Mouse (Mus musculus): ENCODE data around the gene Sema5a. TPM values are rescaled to one million over a fixed set of nuclear protein-coding genes. Genes with fewer than 3 reads are reported as not detected.

Gene Sema5a
- polyA plus RNA-seq, 1 experiment, result 6.4 TPM

DNA sequence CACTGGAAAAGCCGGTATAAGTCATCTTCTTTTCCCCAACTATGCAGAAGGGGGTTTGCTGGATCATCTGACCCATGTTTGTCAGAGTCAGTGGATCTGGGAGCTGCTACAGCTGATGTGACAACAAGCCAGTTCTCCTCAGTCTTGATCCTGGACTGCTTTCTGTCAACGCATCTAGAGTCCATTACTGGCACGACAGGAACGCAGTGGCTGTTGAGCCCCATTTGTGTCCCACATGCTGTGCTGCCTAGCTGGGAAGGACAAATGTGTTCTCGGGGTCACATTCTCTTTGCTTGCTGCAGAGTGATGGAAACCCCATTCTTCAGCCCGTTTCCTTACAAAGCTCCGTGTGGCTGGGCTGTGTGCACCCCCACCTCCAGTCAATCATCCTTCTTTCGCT lies 12.7 kb downstream of the Sema5a start:
- H3K36me3 ChIP-seq (ENCODE audit: control insufficient read depth, insufficient read depth), result peaks cover 3% of the 10 kb centered on the region
- H3K27me3 ChIP-seq (ENCODE audit: control insufficient read depth, insufficient read depth, insufficient read length), result no peaks in the 10 kb centered on the region
- peaks cover 48% of the 10 kb centered on the region for H3K79me2 ChIP-seq (ENCODE audit: control insufficient read depth, insufficient read depth)
- no peak overlapping the region for H3K4me3 ChIP-seq (ENCODE audit: insufficient read depth, poor library complexity, severe bottlenecking)
- H3K79me3 ChIP-seq (ENCODE audit: low read depth), result no peaks in the 10 kb centered on the region
- no peak overlapping the region for H3ac ChIP-seq (ENCODE audit: control insufficient read depth, insufficient read length, low read depth)
- no peak for TF ChIP-seq MYOD1 (IDR thresholded peaks at IDR 0.05; ENCODE audit: control insufficient read depth, insufficient read length, low read depth)
- TF ChIP-seq MYOG (IDR thresholded peaks at IDR 0.05; ENCODE audit: control insufficient read depth, extremely low read depth, insufficient read length), result no peak

DNA sequence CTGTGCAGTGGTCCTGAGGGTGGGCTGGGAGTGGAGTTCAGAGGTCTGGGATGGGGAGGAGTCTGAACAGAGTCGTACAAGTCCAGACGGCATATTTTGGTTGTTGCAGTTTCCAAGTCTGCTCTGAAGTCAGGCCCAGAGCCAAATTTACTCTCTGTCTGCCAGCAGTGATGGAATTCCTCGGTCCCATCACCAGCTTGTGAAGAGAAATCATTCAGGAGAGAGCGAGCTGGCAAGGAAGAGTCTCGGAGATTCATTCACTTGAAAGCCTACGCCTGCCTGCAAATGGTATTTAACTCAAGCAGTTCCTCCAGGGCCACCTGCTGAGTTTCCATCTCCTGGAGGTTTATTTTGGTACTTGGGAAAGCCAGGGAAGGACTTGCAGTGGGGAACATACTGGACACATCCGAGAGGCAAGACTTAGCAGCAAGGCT lies 13.3 kb downstream of the Sema5a start:
- Histone ChIP-seq H3K27me3 (ENCODE audit: control insufficient read depth, insufficient read depth, insufficient read length) (no peaks in the 10 kb centered on the region), H3ac (ENCODE audit: control insufficient read depth, insufficient read length, low read depth) (no peak overlapping the region), H3K79me2 (ENCODE audit: control insufficient read depth, insufficient read depth) (peaks cover 53% of the 10 kb centered on the region), H3K36me3 (ENCODE audit: control insufficient read depth, insufficient read depth) (peaks cover 3% of the 10 kb centered on the region), H3K4me3 (ENCODE audit: insufficient read depth, poor library complexity, severe bottlenecking) (no peak overlapping the region), H3K79me3 (ENCODE audit: low read depth) (no peaks in the 10 kb centered on the region)
- TF ChIP-seq MAX (IDR thresholded peaks at IDR 0.05) (no peak), CEBPB (IDR thresholded peaks at IDR 0.05; ENCODE audit: low read depth) (no peak), CTCF (IDR thresholded peaks at IDR 0.05; ENCODE audit: control insufficient read depth, insufficient read depth, insufficient read length) (no peak), FOSL1 (IDR thresholded peaks at IDR 0.05; ENCODE audit: insufficient read depth, low read length, poor library complexity, severe bottlenecking) (no peak), USF1 (IDR thresholded peaks at IDR 0.05; ENCODE audit: low read depth) (no peak), MYOD1 (IDR thresholded peaks at IDR 0.05; ENCODE audit: control insufficient read depth, insufficient read length, low read depth) (no peak), MYOG (IDR thresholded peaks at IDR 0.05; ENCODE audit: control insufficient read depth, extremely low read depth, insufficient read length) (no peak)

DNA sequence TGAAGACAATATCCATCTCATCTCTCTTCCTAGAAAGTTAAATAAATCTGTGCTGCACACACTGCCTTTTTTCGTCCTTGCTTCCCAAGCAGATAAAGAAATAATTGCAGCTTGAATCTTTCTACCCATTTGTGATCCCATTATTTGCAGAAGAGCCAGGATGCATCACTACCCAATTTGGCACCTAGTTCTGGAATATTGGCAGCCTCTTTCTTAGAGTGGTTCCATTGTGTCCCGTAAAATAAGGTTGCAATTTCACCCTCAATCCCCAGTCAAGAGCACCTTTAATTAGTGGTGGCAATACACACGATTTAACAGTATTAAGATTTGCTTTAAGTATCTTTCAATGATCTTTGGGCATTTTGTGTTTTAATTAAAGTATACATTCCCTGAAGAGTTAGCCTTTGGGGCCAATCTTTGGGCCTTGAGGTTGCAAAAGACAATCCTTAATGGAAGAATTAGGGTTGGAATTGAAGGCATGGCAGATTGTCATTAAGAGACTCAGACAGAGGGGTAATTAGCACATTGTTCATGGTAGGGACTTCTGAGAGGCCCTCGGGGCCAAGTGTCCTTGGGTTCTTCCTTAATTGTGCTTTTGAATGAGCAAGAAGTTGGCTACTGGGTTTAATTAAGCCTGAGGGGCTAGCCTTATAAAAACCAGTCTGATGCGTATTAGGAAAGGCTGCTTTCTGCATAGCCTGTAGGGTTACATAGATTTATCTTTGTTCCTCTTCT lies 14.9 kb downstream of the Sema5a start:
- TF ChIP-seq CTCF (IDR thresholded peaks at IDR 0.05; ENCODE audit: control insufficient read depth, insufficient read depth, insufficient read length) (no peak), FOSL1 (IDR thresholded peaks at IDR 0.05; ENCODE audit: insufficient read depth, low read length, poor library complexity, severe bottlenecking) (no peak), USF1 (IDR thresholded peaks at IDR 0.05; ENCODE audit: low read depth) (no peak), MYOG (IDR thresholded peaks at IDR 0.05; ENCODE audit: control insufficient read depth, extremely low read depth, insufficient read length) (no peak), MAX (IDR thresholded peaks at IDR 0.05) (no peak), MYOD1 (IDR thresholded peaks at IDR 0.05; ENCODE audit: control insufficient read depth, insufficient read length, low read depth) (no peak), CEBPB (IDR thresholded peaks at IDR 0.05; ENCODE audit: low read depth) (no peak)
- no peaks in the 10 kb centered on the region for H3K27me3 ChIP-seq (ENCODE audit: control insufficient read depth, insufficient read depth, insufficient read length)
- peaks cover 61% of the 10 kb centered on the region for H3K79me2 ChIP-seq (ENCODE audit: control insufficient read depth, insufficient read depth)
- H3ac ChIP-seq (ENCODE audit: control insufficient read depth, insufficient read length, low read depth), result no peak overlapping the region
- H3K79me3 ChIP-seq (ENCODE audit: low read depth), result peaks cover 4% of the 10 kb centered on the region
- peaks cover 3% of the 10 kb centered on the region for H3K36me3 ChIP-seq (ENCODE audit: control insufficient read depth, insufficient read depth)
- no peak overlapping the region for H3K4me3 ChIP-seq (ENCODE audit: insufficient read depth, poor library complexity, severe bottlenecking)

DNA sequence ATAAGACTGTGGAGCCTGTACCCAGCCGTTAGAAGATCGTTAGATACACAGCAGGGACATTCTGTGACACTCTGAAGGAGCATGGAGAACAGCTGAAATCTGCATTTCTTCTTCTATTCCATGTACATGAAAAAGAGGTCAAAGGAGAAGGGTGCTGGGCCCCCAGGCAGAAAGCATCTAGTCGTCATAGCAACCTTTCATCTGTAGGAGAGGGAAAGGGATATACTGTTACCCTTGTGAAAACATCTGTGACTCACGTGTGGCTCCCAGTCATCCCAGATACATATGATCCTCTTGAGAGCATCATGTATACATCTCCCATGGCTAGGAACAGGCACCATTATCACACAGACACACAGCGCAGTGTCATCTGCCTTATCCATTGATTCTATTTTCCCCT lies 16.3 kb downstream of the Sema5a start:
- Histone ChIP-seq H3ac (ENCODE audit: control insufficient read depth, insufficient read length, low read depth) (no peak overlapping the region), H3K79me3 (ENCODE audit: low read depth) (peaks cover 4% of the 10 kb centered on the region), H3K36me3 (ENCODE audit: control insufficient read depth, insufficient read depth) (peaks cover 3% of the 10 kb centered on the region), H3K4me3 (ENCODE audit: insufficient read depth, poor library complexity, severe bottlenecking) (no peak overlapping the region), H3K27me3 (ENCODE audit: control insufficient read depth, insufficient read depth, insufficient read length) (no peaks in the 10 kb centered on the region), H3K79me2 (ENCODE audit: control insufficient read depth, insufficient read depth) (peaks cover 60% of the 10 kb centered on the region)
- TF ChIP-seq MYOG (IDR thresholded peaks at IDR 0.05; ENCODE audit: control insufficient read depth, extremely low read depth, insufficient read length) (no peak), CEBPB (IDR thresholded peaks at IDR 0.05; ENCODE audit: low read depth) (no peak), USF1 (IDR thresholded peaks at IDR 0.05; ENCODE audit: low read depth) (no peak), MAX (IDR thresholded peaks at IDR 0.05) (no peak)

DNA sequence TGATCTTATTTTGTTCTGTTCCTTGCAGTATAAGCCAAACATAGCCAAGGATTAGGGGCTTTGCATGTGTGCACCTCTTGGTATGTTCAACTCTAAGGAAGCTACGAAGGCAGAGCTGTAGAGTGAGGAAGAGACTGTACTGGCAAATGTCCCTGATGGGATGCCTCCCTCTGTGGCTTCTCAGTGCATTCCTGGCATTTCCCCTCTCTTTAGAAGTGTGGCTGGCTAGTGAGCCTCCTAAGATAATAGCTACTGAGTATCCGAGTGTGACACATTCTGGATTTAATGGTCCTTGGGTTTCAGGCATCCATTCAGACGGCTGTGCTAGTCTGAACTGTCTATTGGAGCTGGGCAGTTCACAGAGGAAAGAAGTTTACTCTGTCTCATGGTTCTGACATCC lies 19.0 kb downstream of the Sema5a start:
- Histone ChIP-seq H3K79me2 (ENCODE audit: control insufficient read depth, insufficient read depth) (peaks cover 38% of the 10 kb centered on the region), H3K79me3 (ENCODE audit: low read depth) (peaks cover 4% of the 10 kb centered on the region), H3ac (ENCODE audit: control insufficient read depth, insufficient read length, low read depth) (no peak overlapping the region), H3K36me3 (ENCODE audit: control insufficient read depth, insufficient read depth) (no peaks in the 10 kb centered on the region), H3K4me3 (ENCODE audit: insufficient read depth, poor library complexity, severe bottlenecking) (no peak overlapping the region), H3K27me3 (ENCODE audit: control insufficient read depth, insufficient read depth, insufficient read length) (no peaks in the 10 kb centered on the region)
- TF ChIP-seq MYOG (IDR thresholded peaks at IDR 0.05; ENCODE audit: control insufficient read depth, extremely low read depth, insufficient read length), result no peak
- TF ChIP-seq CEBPB (IDR thresholded peaks at IDR 0.05; ENCODE audit: low read depth), result no peak
- no peak for TF ChIP-seq USF1 (IDR thresholded peaks at IDR 0.05; ENCODE audit: low read depth)
- TF ChIP-seq FOSL1 (IDR thresholded peaks at IDR 0.05; ENCODE audit: insufficient read depth, low read length, poor library complexity, severe bottlenecking), result no peak
- TF ChIP-seq CTCF (IDR thresholded peaks at IDR 0.05; ENCODE audit: control insufficient read depth, insufficient read depth, insufficient read length), result no peak
- TF ChIP-seq MYOD1 (IDR thresholded peaks at IDR 0.05; ENCODE audit: control insufficient read depth, insufficient read length, low read depth), result no peak
- TF ChIP-seq MAX (IDR thresholded peaks at IDR 0.05), result no peak

DNA sequence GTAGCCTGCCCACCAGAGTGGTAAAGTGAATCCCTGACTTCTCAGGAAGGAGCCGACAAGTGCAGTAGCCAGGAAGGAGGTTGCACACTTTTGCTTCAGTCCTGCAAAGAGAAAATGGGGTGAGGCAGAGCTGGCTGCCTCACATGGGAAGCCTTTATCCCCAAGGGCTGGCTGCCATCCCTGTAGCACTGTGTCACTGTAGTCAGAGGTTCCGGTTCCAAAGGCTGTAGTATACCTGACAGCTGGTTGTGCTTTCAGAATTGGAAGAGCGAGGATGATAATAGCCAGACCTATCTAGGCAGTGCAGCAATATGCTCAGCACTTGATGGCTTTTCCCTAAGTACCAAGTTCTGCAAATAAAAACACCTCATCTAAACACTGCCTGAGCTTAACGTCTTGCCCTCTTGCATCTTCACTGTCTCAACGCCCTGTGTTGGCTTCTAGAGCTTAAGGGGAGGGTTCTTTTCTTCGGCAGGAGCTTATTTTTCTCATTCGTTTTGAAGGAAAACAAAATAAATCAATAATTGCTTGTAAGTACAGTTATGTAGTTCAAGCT lies 20.3 kb downstream of the Sema5a start:
- Histone ChIP-seq H3K36me3 (ENCODE audit: control insufficient read depth, insufficient read depth) (no peaks in the 10 kb centered on the region), H3K27me3 (ENCODE audit: control insufficient read depth, insufficient read depth, insufficient read length) (no peaks in the 10 kb centered on the region), H3ac (ENCODE audit: control insufficient read depth, insufficient read length, low read depth) (no peak overlapping the region), H3K79me3 (ENCODE audit: low read depth) (peaks cover 4% of the 10 kb centered on the region), H3K79me2 (ENCODE audit: control insufficient read depth, insufficient read depth) (peaks cover 38% of the 10 kb centered on the region), H3K4me3 (ENCODE audit: insufficient read depth, poor library complexity, severe bottlenecking) (no peak overlapping the region)
- TF ChIP-seq MAX (IDR thresholded peaks at IDR 0.05), result no peak
- TF ChIP-seq CTCF (IDR thresholded peaks at IDR 0.05; ENCODE audit: control insufficient read depth, insufficient read depth, insufficient read length), result no peak
- no peak for TF ChIP-seq MYOD1 (IDR thresholded peaks at IDR 0.05; ENCODE audit: control insufficient read depth, insufficient read length, low read depth)
- TF ChIP-seq USF1 (IDR thresholded peaks at IDR 0.05; ENCODE audit: low read depth), result no peak
- TF ChIP-seq FOSL1 (IDR thresholded peaks at IDR 0.05; ENCODE audit: insufficient read depth, low read length, poor library complexity, severe bottlenecking), result no peak
- no peak for TF ChIP-seq CEBPB (IDR thresholded peaks at IDR 0.05; ENCODE audit: low read depth)
- TF ChIP-seq MYOG (IDR thresholded peaks at IDR 0.05; ENCODE audit: control insufficient read depth, extremely low read depth, insufficient read length), result no peak
